Mouse (Mus musculus) CH12.LX (cell line): ENCODE results near the gene Bcor. TPM values are rescaled to one million over a fixed set of nuclear protein-coding genes. Genes with fewer than 3 reads are reported as not detected.

Source experiments
- DNase-seq: peaks from one replicate; pipeline ENCODE4 v3.0.0-alpha.2; 2013; ENCODE audit errors: extremely low read depth
- H3K27ac ChIP-seq: 2 replicates; pipeline ENCODE4 v1.5.1; 2012; ENCODE audit warnings: low read depth, mild to moderate bottlenecking, control low read depth, moderate library complexity; ENCODE audit not compliant: insufficient read depth
- H3K27me3 ChIP-seq: replicated peaks from 2 replicates; pipeline ENCODE3; 2012; ENCODE audit warnings: inconsistent platforms
- H3K36me3 ChIP-seq, 2 experiments: replicated peaks in 1 of 2; 2 replicates each; pipeline versions ENCODE3 to v1.6.1; 2012; ENCODE audit warnings: inconsistent platforms in 1 of 2, low read length in 1 of 2, mild to moderate bottlenecking in 1 of 2, mixed read lengths in 1 of 2, moderate library complexity in 1 of 2; ENCODE audit not compliant: control insufficient read depth in 1 of 2, insufficient read depth in 1 of 2
- H3K4me1 ChIP-seq, 2 experiments: 2 replicates each; pipeline ENCODE4 v1.6.1; 2012; ENCODE audit warnings: inconsistent platforms in 1 of 2, moderate library complexity in 1 of 2; ENCODE audit not compliant: insufficient read depth in 2 of 2, control insufficient read depth in 1 of 2
- H3K4me2 ChIP-seq: 2 replicates; pipeline ENCODE4 v1.6.1; 2012; ENCODE audit warnings: low read depth, mild to moderate bottlenecking, control low read depth; ENCODE audit not compliant: poor library complexity, insufficient read depth, severe bottlenecking
- H3K4me3 ChIP-seq, 3 experiments: fragments of 150-350 bp in 1 of 3; sonication (generic) in 1 of 3; replicated peaks in 1 of 3; 2 replicates each; pipeline versions ENCODE3 to v1.5.1; 2011 to 2012; ENCODE audit warnings: low read depth in 2 of 3, low read length in 2 of 3, mild to moderate bottlenecking in 2 of 3, moderate library complexity in 2 of 3, control low read depth in 1 of 3, improper control_type of control experiment in 1 of 3, inconsistent platforms in 1 of 3, mixed read lengths in 1 of 3; ENCODE audit not compliant: poor library complexity in 1 of 3
- H3K79me2 ChIP-seq: replicated peaks from 2 replicates; pipeline ENCODE4 v1.6.1; 2012; ENCODE audit warnings: mild to moderate bottlenecking, moderate library complexity; ENCODE audit not compliant: control insufficient read depth, poor library complexity, insufficient read depth, severe bottlenecking; ENCODE audit errors: extremely low read depth
- H3K9ac ChIP-seq: 2 replicates; pipeline ENCODE4 v1.6.1; 2012; ENCODE audit warnings: low read depth, mild to moderate bottlenecking, control low read depth, moderate library complexity; ENCODE audit not compliant: insufficient read depth
- H3K9me3 ChIP-seq: replicated peaks from 2 replicates; pipeline ENCODE3; 2012; ENCODE audit warnings: low read length, inconsistent platforms, mixed read lengths
- BHLHE40 ChIP-seq: IDR thresholded peaks from 2 replicates; pipeline ENCODE4 v1.6.1; 2011; ENCODE audit warnings: mild to moderate bottlenecking, low read depth, low read length, improper control_type of control experiment
- E2F4 ChIP-seq: IDR thresholded peaks from 2 replicates; pipeline ENCODE4 v1.6.1; 2011; ENCODE audit warnings: low read depth, low read length, improper control_type of control experiment; ENCODE audit not compliant: insufficient replicate concordance
- ELF1 ChIP-seq: IDR thresholded peaks from 2 replicates; pipeline ENCODE4 v1.6.1; 2014; ENCODE audit warnings: low read depth, mild to moderate bottlenecking, inconsistent platforms, low read length, improper control_type of control experiment
- EP300 ChIP-seq: IDR thresholded peaks from 2 replicates; pipeline ENCODE4 v1.6.1; 2011; ENCODE audit warnings: low read length, improper control_type of control experiment
- ETS1 ChIP-seq: conservative IDR thresholded peaks from 2 replicates; pipeline ENCODE4 v1.6.1; 2012; ENCODE audit warnings: low read depth, mild to moderate bottlenecking, inconsistent platforms, low read length, improper control_type of control experiment, moderate library complexity
- HCFC1 ChIP-seq: IDR thresholded peaks from 2 replicates; pipeline ENCODE4 v1.6.1; 2012; ENCODE audit warnings: low read depth, mild to moderate bottlenecking, inconsistent platforms, low read length, improper control_type of control experiment
- IRF4 ChIP-seq: IDR thresholded peaks from 2 replicates; pipeline ENCODE4 v1.6.1; 2014; ENCODE audit warnings: low read depth, mild to moderate bottlenecking, inconsistent platforms, low read length, improper control_type of control experiment
- JUND ChIP-seq: conservative IDR thresholded peaks from 2 replicates; pipeline ENCODE4 v1.6.1; 2011; ENCODE audit warnings: low read depth, low read length, improper control_type of control experiment
- KAT2A ChIP-seq: IDR thresholded peaks from 2 replicates; pipeline ENCODE4 v1.6.1; 2012; ENCODE audit warnings: low read length, improper control_type of control experiment, inconsistent platforms; ENCODE audit not compliant: insufficient replicate concordance
- MAX ChIP-seq: IDR thresholded peaks from 2 replicates; pipeline ENCODE4 v1.6.1; 2011; ENCODE audit warnings: low read length, improper control_type of control experiment
- MEF2A ChIP-seq: IDR thresholded peaks from 2 replicates; pipeline ENCODE4 v1.6.1; 2014; ENCODE audit warnings: low read depth, mild to moderate bottlenecking, inconsistent platforms, low read length, improper control_type of control experiment, borderline replicate concordance
- MXI1 ChIP-seq: IDR thresholded peaks from 2 replicates; pipeline ENCODE4 v1.6.1; 2011; ENCODE audit warnings: mild to moderate bottlenecking, low read depth, low read length, improper control_type of control experiment
- NELFE ChIP-seq: IDR thresholded peaks from 2 replicates; pipeline ENCODE4 v1.6.1; 2011; ENCODE audit warnings: low read depth, low read length, improper control_type of control experiment
- NRF1 ChIP-seq: IDR thresholded peaks from 2 replicates; pipeline ENCODE4 v1.6.1; 2014; ENCODE audit warnings: low read depth, mild to moderate bottlenecking, inconsistent platforms, low read length, improper control_type of control experiment, moderate library complexity
- PAX5 ChIP-seq: IDR thresholded peaks from 2 replicates; pipeline ENCODE4 v1.6.1; 2012; ENCODE audit warnings: low read length, inconsistent platforms, mixed read lengths
- SIN3A ChIP-seq: IDR thresholded peaks from 2 replicates; pipeline ENCODE4 v1.6.1; 2012; ENCODE audit warnings: low read length, improper control_type of control experiment, inconsistent platforms
- TBP ChIP-seq: conservative IDR thresholded peaks from 2 replicates; pipeline ENCODE4 v1.6.1; 2011; ENCODE audit warnings: low read depth, low read length, improper control_type of control experiment
- USF2 ChIP-seq: conservative IDR thresholded peaks from 2 replicates; pipeline ENCODE4 v1.6.1; 2011; ENCODE audit warnings: low read depth, low read length, improper control_type of control experiment
- ZC3H11A ChIP-seq: IDR thresholded peaks from 2 replicates; pipeline ENCODE4 v1.6.1; 2012; ENCODE audit warnings: low read depth, mild to moderate bottlenecking, inconsistent platforms, low read length, improper control_type of control experiment
- ZKSCAN1 ChIP-seq: IDR thresholded peaks from 2 replicates; pipeline ENCODE4 v1.6.1; 2012; ENCODE audit warnings: low read depth, inconsistent platforms, low read length, improper control_type of control experiment, borderline replicate concordance
- ZMIZ1 ChIP-seq: IDR thresholded peaks from 2 replicates; pipeline ENCODE4 v1.6.1; 2012; ENCODE audit warnings: low read depth, mild to moderate bottlenecking, inconsistent platforms, low read length, improper control_type of control experiment
- ZNF384 ChIP-seq: IDR thresholded peaks from 2 replicates; pipeline ENCODE4 v1.6.1; 2012; ENCODE audit warnings: low read depth, low read length, improper control_type of control experiment, inconsistent platforms
- dilution Hi-C: fragments of 300-500 bp; cut with MboI; formaldehyde crosslinking; loops from 2 replicates; pipeline ENCODE4 v1.14.3; 2020; ENCODE audit warnings: low sequenced_read_pairs; ENCODE audit not compliant: extremely low pct_unique_long_range_greater_than_20kb, extremely low pct_ligation_motif_present
- in situ Hi-C: fragments of 300-500 bp; cut with MboI; formaldehyde crosslinking; loops from 3 replicates; pipeline ENCODE4 v1.14.3; 2019; ENCODE audit warnings: low sequenced_read_pairs, low pct_ligation_motif_present, low pct_unique_long_range_greater_than_20kb, mixed read lengths
- polyA plus RNA-seq: library from polyadenylated mRNA; unstranded; fragments of >175 nt; gene quantifications from 2 replicates; pipeline ENCODE4 v1.2.1, GENCODE M21; 2012; ENCODE audit warnings: low read depth; ENCODE audit not compliant: insufficient read length
- total RNA-seq, 2 experiments: library from RNA; depleted of rRNA; stranded (reverse); fragments of 300-350 nt in 1 of 2; fragments of >200 nt in 1 of 2; gene quantifications; 2 replicates each; pipeline ENCODE4 v1.2.3; 2012 to 2014

The Bcor gene
- total and polyA plus RNA-seq, 3 experiments, result 14.3 to 41.1 (median 33.8) TPM

- H3K27ac ChIP-seq, result no peak overlapping the region
- peaks cover 0 to 1% of the 10 kb centered on the region in 2 experiments; a peak in 2 of 4 replicates for H3K4me1 ChIP-seq
- no peak for DNase-seq
- no peaks in the 10 kb centered on the region for H3K27me3 ChIP-seq
- TF ChIP-seq USF2 (no peak), MAX (no peak), ELF1 (no peak), NELFE (no peak), ETS1 (no peak), ZKSCAN1 (no peak), SIN3A (no peak), KAT2A (no peak), ZC3H11A (no peak), ZNF384 (no peak), ZMIZ1 (no peak), MEF2A (no peak), PAX5 (no peak), TBP (no peak), E2F4 (no peak), NRF1 (no peak), HCFC1 (no peak), MXI1 (no peak), JUND (no peak)
- in situ Hi-C loops (no loop called here), dilution Hi-C loops (no loop called here)
- no peaks in the 10 kb centered on the region for H3K9me3 ChIP-seq
- no peaks in the 10 kb centered on the region for H3K36me3 ChIP-seq
- H3K4me3 ChIP-seq, result no peak overlapping the region
- H3K79me2 ChIP-seq, result no peaks in the 10 kb centered on the region
- no peak overlapping the region for H3K9ac ChIP-seq
- H3K4me2 ChIP-seq, result no peak overlapping the region
Measured at GRCm38 (mm10) chrX:12201111-12201510, 41.0 kb upstream of the Bcor start.

- peaks cover 5 to 14% of the 10 kb centered on the region in 2 experiments; a peak in 3 of 4 replicates for H3K4me1 ChIP-seq
- no peak overlapping the region for H3K27ac ChIP-seq
- DNase-seq, result peak; percentile 42
- no peaks in the 10 kb centered on the region for H3K36me3 ChIP-seq
- no peak overlapping the region for H3K9ac ChIP-seq
- H3K27me3 ChIP-seq, result no peaks in the 10 kb centered on the region
- dilution Hi-C loops, result no loop called here
- in situ Hi-C loops, result no loop called here
- H3K4me3 ChIP-seq, result no peak overlapping the region
- H3K9me3 ChIP-seq, result no peaks in the 10 kb centered on the region
- H3K4me2 ChIP-seq, result peak overlapping the region; percentile 78
- peak; percentile 69 for TF ChIP-seq IRF4
- TF ChIP-seq MXI1, result no peak
- TF ChIP-seq BHLHE40, result peak; percentile 31; the same call in 1 of the 2 replicates
- TF ChIP-seq EP300, result peak; percentile 56
- no peak for TF ChIP-seq NELFE
- TF ChIP-seq, all 38 proteins: peak for 3
- no peaks in the 10 kb centered on the region for H3K79me2 ChIP-seq
Measured at GRCm38 (mm10) chrX:12195234-12195919, 35.2 kb upstream of the Bcor start.
